Mouse (Mus musculus) stomach, postnatal 0 days (tissue): ENCODE results near the gene Duox1.

Experiments
- CTCF ChIP-seq: IDR thresholded peaks from 2 replicates; pipeline ENCODE4 v1.5.1; 2016; ENCODE audit warnings: antibody characterized with exemption, low read depth, mild to moderate bottlenecking, moderate library complexity
- EP300 ChIP-seq: optimal IDR thresholded peaks from 2 replicates; pipeline ENCODE3; 2016; ENCODE audit warnings: antibody characterized with exemption

DNA sequence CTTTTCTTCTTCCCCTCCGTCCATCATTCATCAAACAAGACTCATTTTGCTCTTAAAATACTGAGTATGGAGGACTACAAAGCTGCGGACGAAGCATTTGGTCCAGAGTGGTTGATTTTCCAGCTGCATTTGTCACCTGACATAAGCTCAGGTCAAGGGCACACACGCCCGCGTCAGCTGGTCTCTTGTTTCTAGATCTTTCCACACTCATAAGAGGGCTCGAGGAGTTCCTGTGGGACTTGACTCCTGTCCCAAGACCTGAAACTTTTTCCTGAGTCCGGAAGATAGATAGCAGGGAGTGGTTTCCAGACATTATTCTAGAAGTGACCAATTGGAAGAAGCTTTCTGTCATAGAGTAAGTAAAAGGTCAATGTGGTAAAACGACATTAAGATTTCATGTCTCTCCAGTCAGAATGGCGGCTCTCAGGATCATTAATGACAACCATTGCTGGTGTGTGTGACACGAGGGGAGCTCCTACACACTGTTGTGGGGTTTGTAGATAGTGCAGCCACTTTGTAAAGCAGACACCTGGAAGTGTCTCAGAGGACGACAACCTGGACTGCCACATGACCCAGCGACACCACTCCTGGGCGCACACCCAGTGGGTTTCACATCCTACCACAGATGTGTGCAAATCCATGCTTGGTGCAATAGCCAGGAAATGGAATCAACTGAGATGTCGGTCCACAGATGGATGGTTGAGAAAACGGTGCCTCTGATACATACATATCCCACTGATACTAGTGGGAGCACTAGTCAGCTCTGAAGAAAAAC lies 66.0 kb downstream of the Duox1 start:
- TF ChIP-seq CTCF (no peak), EP300 (no peak)
